Mouse (Mus musculus) granulocyte monocyte progenitor cell, adult 5-6 weeks (primary cell): ENCODE results near the gene Hydin. TPM values are rescaled to one million over a fixed set of nuclear protein-coding genes. Genes with fewer than 3 reads are reported as not detected.

Experiments
- total RNA-seq, 2 experiments: library from RNA; stranded (forward) in 1 of 2; stranded (reverse) in 1 of 2; fragments of 200-712, 200-1000 nt in 1 of 2; fragments of >200 nt in 1 of 2; fragmentation: Nextera tagmentation in 1 of 2; gene quantifications; 2 replicates each; pipeline ENCODE4 v1.2.3; 2014 to 2017

Gene Hydin
- total RNA-seq, 2 experiments from 2014 or later: not detected

Other genes with a start within 250 kb of the Hydin start
- not detected in 2 replicates for gene Chst4, start 227.2 kb upstream of the Hydin start, total RNA-seq (2014; fragmentation: Nextera tagmentation)
- not detected in 2 replicates for gene Chst4, start 227.2 kb upstream of the Hydin start, total RNA-seq (2017)
- not detected in 2 replicates for gene Zfp612, start 187.2 kb upstream of the Hydin start, total RNA-seq (2014; fragmentation: Nextera tagmentation)
- 0.15 TPM in 1 of 2 replicates, not detected in the other for gene Zfp612, start 187.2 kb upstream of the Hydin start, total RNA-seq (2017)
- not detected in 2 replicates for gene Gm21964, start 165.8 kb upstream of the Hydin start, total RNA-seq (2014; fragmentation: Nextera tagmentation)
- gene Gm21964, start 165.8 kb upstream of the Hydin start, total RNA-seq (2017): not detected in 2 replicates
- not detected in 2 replicates for gene Gm17720, start 164.2 kb upstream of the Hydin start, total RNA-seq (2014; fragmentation: Nextera tagmentation)
- not detected in 2 replicates for gene Gm17720, start 164.2 kb upstream of the Hydin start, total RNA-seq (2017)
- gene Calb2, start 98.8 kb upstream of the Hydin start, total RNA-seq (2014; fragmentation: Nextera tagmentation): not detected in 2 replicates
- not detected in 2 replicates for gene Calb2, start 98.8 kb upstream of the Hydin start, total RNA-seq (2017)
- 8.5 and 11.0 TPM in 2 replicates for gene Cmtr2, start 51.3 kb upstream of the Hydin start, total RNA-seq (2014; fragmentation: Nextera tagmentation)
- 14.2 and 17.2 TPM in 2 replicates for gene Cmtr2, start 51.3 kb upstream of the Hydin start, total RNA-seq (2017)